Mouse (Mus musculus): ENCODE measurements around the gene Vezt.

DNA sequence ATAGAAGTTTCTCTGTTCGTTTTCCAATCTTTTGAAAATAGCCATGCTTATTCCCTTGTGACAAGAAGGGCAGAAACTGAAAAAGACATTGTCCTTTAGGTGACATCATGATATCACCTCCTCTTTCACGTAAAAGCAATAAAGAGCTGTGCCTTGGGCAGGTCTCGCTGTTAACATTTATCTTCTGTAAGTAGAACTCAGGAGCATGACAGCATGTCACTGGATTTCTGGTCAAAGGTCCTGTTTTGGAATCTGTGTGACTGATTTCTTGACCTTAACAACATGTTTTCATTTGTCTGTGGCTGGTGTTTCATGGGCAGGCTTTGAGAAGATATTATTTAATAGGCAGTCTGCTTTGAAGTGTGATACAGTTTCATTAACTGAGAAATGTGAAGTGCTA is 45.1 kb upstream of the Vezt start:
- TF ChIP-seq CTCF (IDR thresholded peaks at IDR 0.05; ENCODE audit: control insufficient read depth, insufficient read depth, insufficient read length) (no peak), USF1 (IDR thresholded peaks at IDR 0.05; ENCODE audit: low read depth) (no peak), MAX (IDR thresholded peaks at IDR 0.05) (no peak)
